Mouse (Mus musculus) gastrocnemius, postnatal 10 days (tissue): ENCODE results near the gene Filip1l. TPM values are rescaled to one million over a fixed set of nuclear protein-coding genes. Genes with fewer than 3 reads are reported as not detected.
"Not testable (repeated sequence)": the region's sequence is repeated elsewhere in the genome, so short reads cannot be mapped to it uniquely, and the experiment has no call there.

Source experiments
- DNase-seq: peaks from one replicate; pipeline ENCODE4 v3.0.0; 2021; ENCODE audit warnings: mixed read lengths
- total RNA-seq, 2 experiments: library from RNA; stranded (reverse); gene quantifications; 2 replicates each; pipeline ENCODE4 v1.2.3; 2021

Filip1l gene
- total RNA-seq, 2 experiments from 2014 or later, result 53.5 to 60.3 TPM

GRCm38 (mm10) chr16:57353166-57353721 lies 351 bp downstream of the Filip1l start:
- DNase-seq, result no peak

DNA sequence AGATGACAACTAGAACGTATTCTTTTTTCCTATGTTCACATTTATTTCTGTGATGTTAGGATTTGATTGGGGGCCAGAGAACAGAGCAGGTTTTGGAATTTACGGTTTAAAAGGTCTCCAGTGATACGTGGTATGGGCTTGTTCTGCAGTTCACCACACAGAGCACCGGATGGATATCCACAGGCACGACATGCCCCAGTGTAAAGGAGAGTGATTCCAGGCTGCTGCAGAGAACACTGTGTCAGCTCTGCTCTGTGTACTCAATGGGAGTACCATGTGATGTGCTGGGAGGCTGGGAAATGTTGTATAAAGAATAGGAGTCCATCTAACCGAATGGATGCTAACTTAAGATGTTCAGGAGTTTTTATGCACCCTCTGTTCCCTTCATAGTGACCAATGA lies 1.0 kb downstream of the Filip1l start:
- no peak for DNase-seq

DNA sequence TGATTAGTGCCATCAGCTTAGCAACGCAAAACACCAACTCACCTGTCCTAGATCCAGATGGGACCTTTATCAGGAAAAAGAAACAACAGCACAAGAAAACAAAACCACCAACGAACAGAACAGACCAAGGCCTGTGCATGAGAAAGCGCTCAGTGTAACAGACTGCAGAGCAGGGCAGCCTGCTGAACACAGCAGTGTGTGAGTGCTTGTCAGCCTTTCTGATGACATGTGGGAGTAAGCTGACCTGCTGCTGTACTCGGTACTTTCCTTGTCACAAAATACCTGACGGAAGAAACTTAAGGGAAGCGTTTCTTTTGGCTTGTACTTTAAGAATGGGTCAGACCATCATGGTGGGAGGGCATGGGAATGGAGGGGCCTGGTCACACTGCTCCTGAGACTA lies 3.6 kb downstream of the Filip1l start:
- DNase-seq, result no peak

- peak; percentile 33 for DNase-seq
These were observed 4.1 kb downstream of the Filip1l start for GRCm38 (mm10) chr16:57357011-57357410.

DNA sequence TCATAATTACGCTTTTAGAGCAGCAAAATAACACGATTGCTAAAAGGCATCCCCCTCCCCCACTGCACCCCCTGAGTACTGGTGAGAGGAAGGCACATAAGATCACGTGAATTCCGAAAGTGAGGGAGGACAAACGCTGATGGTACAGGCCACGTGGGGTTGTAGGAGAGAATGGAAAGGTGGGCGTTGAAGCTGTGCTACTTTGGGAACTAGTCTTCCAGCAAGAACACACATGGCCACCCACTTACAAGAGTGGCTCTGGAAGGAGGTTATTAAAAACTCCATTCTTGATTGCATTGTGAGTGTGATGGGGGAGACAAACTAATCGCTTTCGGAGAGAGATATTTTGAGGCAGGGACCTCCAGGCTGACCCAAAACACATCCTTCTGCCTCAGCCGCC lies 6.4 kb downstream of the Filip1l start:
- DNase-seq, result no peak

- no peak for DNase-seq
These were observed 7.9 kb downstream of the Filip1l start for GRCm38 (mm10) chr16:57360785-57361184.

GRCm38 (mm10) chr16:57362679-57363401 lies 9.9 kb downstream of the Filip1l start:
- peak; percentile 52 for DNase-seq

DNA sequence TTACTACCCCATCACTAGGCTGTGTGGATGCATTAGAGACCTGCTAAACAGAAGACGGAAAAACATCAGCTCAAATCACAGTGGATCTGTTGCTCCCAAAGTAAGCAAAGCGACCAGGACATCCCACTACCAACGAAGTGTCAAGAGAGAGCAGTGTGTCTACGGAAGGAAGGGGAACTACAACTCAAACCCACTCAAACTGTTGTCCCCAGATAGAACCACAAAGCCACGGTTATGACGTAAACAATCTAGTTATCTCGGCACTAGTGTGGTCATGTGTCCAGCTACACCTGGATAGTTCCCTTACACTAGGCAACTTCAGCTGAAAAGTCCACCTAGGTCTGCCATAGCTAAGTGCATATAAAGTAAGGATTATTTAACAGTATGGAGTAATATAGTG lies 11.6 kb downstream of the Filip1l start:
- no peak for DNase-seq

GRCm38 (mm10) chr16:57366141-57366540 lies 13.2 kb downstream of the Filip1l start:
- DNase-seq, result no peak

DNA sequence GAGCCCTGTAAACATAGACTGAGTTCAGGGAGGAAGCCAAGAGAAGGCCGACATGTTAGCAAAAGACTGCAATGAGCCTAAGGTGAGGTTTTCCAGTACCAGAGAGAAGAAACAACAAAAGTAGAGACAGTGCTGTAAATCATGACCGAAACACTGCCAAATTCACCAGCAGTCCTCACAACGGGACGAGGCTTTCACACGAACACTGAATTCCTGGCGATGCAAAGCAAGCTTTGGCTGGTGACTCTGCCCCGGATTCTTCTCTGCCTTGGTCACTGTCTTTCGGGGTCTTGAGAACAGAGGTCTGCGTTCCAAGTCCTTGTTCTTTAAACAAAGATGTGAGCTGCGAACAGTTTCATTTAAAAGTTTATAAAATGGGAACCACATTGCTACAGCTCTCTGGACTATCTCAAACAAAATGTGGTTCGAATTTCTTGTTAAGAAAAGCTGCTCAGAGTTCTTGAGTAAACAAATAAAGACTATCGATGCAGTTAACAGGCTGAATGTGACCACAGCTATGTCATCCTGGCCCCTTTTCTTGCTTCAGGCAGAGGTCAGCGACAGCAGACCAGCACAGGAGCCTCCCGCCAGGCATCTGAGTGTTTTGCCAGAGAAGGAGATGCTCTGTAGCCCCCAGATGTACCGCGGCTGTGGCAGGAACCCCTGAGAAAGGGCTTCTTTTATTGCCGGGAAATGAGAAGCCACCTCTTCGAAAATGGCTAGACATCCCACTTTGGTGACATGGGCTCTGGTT lies 14.2 kb downstream of the Filip1l start:
- DNase-seq, result no peak

DNA sequence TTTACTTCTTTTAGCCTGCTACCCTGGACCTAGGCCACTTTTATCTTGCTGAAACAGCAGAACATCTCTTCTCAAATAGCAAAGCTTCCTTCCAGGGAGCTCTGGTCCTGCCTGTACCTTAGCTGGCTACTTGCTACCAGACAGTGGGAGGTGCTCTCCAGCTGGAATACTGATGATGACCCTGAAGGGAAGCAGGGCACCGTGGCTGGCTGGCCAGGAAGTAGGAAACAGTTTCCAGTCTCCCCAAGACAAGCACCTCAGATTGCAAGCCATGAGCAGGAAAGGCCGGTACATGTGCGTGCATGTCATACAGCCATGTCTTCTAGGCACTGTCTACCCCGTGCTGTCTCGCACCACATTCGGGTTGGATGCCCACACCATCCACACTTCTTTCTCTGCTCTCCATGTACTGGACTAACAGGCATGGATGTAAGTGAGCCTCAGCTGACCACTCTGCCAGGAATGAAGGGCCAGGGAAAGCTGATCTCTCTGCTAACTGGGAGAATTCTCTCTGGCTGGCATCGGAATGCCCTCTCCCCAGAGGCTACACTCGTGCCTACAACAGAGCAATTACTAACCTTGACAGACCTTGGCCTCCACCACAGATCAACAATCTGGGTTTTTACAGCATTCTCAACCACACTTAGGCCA lies 17.1 kb downstream of the Filip1l start:
- peak; percentile 20 for DNase-seq

DNA sequence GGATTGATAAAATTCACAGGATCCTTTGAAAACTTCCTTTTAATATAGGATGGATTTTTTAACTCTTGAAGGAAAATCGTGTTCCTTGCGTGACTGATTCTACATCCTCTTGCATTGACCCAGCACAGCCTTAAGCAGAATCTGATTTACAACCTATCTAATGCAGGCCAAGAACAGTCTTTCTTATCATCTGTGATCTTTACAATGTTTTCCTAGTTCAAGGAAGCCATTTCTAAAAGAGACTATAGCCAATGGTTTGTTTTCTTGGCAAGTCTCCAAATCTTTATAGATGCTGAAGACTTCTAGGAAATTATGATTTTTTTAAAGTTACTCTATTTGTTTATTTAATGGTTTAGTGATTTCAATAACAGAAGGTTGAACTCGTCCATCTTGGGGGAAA lies 19.3 kb downstream of the Filip1l start:
- no peak for DNase-seq

DNA sequence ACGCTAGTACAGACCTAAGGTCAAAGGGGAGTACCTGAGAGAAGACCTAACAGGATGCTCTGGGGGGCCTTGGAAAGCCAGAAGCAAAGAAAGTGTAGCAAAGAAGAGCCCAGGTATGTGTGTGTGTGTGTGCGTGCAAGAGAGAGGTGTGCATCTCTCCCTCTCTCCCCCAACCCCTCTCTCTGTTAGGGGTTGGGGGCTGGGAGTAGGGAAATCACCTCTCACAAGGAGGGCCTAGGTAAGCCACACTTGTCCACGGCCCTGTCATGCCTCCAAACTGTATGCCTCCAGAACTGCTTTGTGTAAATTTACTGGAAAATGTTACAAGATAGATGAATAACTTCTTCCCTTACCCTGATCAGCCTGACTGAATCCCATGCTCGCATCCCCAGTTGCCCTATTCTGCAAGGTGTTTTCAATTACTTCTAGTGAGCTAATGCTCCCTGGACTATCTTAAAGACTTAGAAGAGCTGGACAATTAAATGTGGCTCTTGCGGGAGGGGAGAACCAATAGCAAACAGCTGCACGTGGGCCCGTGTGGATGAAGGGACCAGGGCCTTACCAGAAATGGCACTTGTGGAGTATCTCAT lies 22.4 kb downstream of the Filip1l start:
- DNase-seq, result no peak

GRCm38 (mm10) chr16:57378631-57379330 lies 25.9 kb downstream of the Filip1l start:
- no peak for DNase-seq

DNA sequence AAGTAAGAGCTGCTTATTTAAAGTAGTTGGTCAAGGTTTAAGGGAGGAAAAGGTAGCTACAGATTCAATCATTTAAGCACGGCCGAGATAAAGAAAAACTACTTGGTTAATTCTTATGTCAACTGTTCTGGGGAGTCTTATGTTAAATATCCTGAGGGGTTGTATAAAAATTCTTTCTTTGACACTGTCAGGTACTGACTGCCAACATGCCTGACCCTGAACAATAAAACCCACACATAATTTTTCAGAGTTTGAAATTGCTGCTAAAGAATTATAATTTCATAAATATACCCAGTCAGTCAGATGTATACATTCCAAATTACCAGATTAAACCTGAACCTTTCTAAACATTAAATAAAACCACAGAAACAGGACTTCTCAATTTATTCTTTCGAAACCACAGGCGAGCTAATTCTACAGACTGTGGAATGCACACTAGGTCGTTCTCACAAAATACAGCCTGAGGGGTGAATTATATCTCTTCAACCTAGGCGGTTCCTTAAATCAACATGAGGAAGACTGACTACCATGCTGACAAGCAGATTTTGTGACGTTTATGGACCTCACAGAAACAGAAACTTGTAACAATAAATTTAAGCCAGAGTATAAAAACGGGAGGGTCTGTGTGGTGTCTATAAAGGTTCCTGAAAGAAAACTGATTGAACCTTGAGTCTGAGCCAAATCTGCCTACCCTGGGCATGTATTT lies 30.5 kb downstream of the Filip1l start:
- DNase-seq, result no peak

DNA sequence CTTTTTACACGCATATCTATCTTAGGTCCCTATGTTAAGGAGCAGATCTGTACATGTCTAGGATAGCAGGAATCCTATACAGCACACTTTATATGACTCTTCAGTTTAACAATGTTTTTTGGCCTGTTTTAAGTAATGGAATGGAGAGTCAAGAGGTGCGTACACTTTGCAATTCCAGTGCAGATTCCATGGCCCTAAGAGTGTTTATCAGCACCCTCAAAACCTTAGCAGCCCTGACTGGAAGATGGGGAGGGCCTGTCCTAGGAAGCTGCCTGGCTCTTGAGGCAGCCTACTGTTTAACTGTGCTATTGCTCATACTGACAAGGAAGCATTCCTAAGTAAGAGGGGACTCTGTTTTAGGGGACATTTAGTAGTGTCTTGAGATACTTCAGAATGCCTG lies 31.4 kb downstream of the Filip1l start:
- DNase-seq, result no peak

DNA sequence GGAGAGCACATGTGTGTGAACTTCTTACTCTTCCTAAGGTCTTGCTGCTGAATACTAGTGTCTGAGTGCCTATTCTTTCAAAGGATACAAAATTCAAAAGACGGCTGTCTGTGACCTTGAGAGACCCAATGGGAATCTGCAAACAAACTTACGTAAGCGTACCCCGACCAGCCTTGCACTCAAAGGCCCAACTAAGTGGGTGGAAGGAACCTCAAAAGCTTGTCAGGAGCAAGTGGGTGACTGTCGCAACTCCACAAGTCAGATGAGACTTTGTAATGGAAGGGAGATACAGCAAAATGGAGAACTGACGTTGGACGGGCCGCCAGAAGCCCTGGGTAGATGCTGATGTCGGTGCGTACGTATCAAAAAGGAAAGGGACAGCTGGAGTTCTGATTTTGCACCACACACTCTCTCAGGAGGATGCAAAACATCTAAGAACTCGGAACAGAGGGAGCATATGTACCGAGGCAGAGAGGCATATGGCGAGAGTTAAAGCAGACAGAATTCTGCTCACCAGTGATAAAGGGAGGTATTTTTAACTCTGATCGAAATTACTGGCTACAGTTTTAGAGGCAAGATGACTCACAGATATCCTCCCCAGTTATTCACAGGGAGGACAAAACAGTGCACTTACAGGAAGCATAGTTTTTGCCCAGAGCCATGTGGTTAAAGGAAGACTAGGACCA lies 36.8 kb downstream of the Filip1l start:
- DNase-seq, result no peak

- DNase-seq, result not testable (repeated sequence)
These were observed 38.3 kb downstream of the Filip1l start for GRCm38 (mm10) chr16:57391171-57391570.

- no peak for DNase-seq
These were observed 39.6 kb downstream of the Filip1l start for GRCm38 (mm10) chr16:57392461-57392860.

DNA sequence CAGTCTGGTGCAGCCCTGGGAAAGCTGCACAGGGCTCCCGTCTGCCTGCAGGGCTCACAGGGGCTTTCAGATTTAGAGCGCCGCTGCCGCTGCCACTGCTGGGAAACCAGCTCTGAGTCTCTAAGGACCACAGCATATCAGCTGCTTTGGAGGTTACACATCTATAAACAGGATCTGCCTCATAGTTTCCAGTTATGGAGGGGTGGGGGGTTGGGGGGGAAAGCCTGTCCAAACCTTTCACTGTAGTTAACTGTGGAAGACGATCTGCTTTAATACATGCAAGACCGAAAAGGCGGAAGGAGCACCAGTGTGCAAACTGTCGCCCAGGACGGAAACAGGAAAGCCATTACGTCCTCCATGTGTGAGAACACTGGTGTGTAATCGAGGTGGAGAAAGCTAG lies 40.3 kb downstream of the Filip1l start:
- no peak for DNase-seq

DNA sequence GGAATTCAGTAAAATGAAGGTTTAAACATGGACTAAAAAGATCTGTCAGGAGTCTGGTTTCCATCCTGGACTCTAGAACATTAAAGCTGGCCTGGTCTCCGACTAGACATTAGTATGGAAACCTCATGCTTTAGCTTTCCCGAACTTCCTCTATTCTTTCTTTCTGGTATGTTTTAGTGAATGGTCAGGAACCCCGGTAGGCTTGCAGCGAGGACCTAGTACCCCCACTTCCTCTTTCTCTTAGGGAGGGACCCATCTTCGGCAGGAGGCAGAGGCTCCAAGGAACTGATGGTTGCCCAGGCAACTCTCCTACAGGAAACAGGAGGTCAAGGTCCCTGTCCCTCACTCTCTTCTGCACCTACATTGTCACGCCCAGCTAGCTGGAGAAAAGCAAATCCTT lies 43.4 kb downstream of the Filip1l start:
- no peak for DNase-seq
